Mouse (Mus musculus): ENCODE results near the gene Arhgap27.

Arhgap27 gene

DNA sequence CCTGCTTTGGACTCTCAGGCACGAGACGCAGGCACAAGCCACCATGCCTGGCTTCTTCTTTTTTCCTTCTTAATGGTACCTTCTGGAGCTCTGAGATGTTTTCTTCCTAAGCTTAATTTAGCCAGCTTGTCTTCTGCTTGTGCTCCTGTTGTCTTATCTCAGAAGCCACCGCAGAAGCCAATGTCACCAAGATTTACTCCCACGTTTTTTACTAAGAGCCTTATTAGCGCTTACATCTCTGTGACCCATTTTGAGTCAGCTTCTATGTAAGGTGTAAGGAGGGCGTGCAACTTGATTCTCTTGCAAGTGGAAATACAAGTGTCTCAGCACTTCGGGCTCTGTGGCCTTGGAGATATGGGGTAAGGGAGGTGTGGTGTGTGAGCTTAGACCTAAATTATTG is 18.0 kb upstream of the Arhgap27 start:
- DNase-seq (ENCODE audit: low read depth, low spot score) = no peak

DNA sequence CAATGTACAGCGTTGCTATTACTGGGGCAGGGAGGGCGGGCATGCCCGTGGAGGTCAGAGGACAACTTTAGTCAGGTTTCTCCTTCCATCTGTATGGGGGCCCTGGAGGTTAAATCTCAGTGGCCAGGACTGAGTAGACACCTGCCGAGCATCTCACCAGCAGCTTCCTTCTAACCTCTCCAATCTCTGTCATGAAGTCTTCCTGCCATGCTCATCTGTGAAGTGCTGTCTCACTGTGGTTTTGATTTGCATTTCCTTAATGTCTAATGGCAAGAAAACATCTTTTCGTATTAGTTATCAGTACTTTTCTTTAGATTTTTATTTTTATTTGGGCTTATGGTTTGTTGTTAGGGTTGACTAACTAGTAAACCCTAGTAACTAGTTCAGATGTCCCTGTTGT is 17.0 kb upstream of the Arhgap27 start:
- DNase-seq (ENCODE audit: low read depth, low spot score) = no peak

DNA sequence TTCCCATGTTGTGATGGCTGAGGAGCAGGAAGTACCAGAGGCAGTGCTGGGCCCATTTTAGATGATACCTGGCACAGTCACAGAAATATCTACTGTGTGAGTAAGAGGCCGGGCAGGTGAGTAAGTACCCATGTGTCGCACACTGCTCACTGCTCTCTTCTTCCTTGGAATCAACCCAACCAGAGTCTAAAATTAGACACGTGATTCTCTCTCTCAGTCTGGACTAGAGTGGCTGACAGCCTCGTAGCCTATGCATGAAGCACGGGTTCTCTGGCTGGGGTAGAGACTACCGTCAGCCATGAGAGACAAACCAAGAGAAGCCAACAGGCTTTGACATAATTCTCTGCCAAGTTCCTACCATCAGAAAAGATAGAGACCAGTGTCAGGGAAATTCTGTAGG is 14.8 kb upstream of the Arhgap27 start:
- no peak for DNase-seq (ENCODE audit: low read depth, low spot score)

DNA sequence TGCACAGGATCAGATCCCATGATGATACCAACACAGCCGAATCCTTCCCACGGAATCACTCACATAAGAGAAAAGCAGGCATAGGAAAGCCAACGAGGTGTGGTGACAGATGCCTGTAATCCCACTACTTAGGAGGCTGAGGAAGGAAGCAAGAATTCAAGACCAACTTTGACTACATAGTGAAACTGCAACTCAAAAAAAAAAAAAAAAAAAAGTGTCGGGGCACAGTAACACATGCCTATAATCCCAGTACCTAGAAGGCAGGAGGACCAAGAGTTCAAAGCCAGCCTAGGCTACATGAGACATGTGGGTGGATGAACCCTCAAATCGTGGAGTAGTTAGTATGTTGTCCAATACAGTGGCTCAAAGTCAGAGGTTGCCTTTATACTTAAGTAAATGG is 12.3 kb upstream of the Arhgap27 start:
- DNase-seq (ENCODE audit: low read depth, low spot score) = no peak

DNA sequence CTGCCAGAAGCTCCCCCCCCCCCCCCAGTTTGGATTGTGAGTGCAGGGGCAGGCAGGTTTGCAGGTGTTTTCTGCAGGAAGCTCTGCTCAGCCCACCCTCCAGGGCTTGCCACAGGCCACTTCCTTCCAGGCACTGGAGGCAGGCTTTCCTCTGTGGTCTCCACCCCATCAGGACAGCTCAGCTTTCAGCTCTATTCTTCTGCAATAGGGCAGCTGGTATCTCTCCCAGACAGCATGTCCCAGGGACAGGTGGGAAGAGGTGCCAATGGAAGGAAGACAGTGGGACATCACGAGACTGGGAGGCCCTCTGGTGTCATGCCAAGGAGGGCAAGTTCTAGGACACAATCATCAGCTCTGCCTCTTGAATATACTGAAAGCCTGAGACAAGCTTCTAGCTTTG is 11.8 kb upstream of the Arhgap27 start:
- DNase-seq (ENCODE audit: low read depth, low spot score) = no peak

DNA sequence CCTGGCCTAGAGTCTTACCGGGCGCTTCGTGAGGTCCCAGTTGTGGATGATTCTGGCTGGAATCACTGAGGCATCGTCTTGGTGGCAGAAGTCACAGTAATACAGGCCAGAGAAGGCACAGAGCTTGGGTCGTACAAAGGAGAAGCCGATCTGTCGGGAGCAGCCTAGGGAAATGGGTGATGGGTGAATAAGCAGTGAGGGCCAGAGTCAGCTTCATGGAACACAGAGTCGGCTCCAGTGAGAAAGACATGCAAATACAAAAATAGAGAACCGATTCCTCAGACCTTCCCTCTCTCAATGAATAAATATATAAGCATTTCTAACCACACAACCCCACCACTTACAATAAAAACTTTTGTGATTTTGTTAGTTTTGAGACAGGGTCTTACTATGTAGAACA is 10.4 kb upstream of the Arhgap27 start:
- no peak for DNase-seq (ENCODE audit: low read depth, low spot score)

DNA sequence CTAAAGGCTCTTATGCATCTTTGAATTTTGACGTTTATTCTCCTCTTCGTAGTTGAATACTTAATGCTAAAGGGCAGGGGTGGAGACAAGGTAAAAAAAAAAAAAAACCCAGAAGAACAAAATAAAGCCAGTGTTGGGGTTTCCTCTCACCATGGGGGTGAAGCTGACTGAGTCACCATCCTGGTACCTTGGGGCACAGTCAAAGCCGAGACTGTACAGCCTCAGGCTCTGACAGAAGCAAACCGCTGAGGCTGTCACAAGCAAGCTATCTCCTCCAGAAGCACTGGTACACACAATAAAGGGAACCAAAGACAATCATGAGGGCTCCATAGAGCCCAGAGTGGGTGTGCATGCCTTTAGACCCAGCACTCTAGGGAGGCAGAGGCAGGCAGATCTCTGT is 9.1 kb upstream of the Arhgap27 start:
- DNase-seq (ENCODE audit: low read depth, low spot score) = no peak

DNA sequence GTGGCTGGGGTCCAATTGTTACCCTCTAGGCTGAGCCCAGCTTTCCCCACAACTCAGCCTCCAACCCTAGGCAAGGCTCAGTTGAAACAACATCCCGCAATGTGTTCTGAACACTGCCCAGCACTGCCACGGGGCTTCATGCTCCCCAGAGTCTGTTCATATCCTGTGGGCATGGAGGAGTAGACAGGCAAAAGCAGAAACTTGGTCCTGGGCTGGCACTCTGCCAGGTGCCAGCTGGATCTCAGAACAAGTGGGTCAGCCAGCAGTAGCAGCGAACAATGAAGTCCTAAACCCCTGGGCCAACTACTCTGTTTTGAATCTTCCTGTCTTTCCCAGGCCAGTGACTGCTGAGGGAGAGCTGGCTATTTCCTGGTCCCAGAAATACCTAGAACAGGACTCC is 8.6 kb upstream of the Arhgap27 start:
- no peak for DNase-seq (ENCODE audit: low read depth, low spot score)

DNA sequence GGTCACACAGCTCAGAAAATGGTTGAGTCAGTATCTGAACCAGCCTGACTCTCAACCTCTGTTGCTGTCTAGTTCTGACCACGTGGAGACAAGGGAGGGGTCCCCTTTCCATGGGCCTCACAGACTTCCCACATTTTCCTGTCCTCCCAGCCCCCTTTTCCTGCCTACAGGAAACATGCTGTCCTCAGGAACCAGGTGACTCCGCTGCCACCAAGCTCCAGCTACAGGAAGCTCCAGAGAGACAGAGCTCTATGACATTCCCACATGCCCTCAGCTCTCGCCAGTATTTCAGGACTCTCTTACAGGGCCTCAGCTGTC is 7.7 kb upstream of the Arhgap27 start:
- DNase-seq (ENCODE audit: low read depth, low spot score) = no peak

DNA sequence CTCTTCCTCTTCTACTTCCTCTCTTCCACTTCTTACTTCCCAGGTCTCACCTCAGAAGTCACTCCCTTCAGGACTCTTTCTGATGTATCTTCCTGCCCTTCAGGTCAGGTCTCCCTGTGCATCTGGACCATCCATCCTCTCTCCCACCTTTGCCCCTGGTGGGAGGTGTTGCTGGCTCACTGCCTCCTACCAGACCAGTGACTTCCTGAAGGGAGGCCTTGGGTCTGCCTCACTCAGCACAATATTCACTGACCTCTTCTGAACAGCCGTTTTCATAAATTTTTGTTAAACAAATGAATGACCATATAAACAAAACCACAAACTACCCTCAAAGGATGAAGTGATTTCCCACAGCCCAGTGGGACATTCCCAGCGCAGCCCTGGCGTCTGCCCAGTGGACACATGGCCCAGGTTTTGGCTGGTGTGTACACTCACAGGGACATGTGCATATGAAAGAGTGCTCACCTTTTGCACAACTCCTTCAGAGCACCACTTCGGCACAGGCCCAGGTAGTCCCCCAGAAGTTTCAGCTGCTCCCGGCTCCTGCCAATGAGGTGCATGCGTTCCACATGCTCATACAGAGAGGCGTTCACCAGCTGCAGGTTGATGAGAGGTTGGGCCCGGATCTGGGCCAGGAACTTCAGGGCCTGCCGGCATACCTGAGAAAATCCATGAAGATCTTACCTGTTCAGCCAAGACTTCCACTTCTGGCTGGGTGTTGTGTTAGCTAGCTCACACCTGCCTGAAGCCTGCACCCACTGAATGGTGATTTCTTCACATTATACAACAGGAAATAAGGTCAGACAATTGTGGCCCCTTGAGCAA is 7.1 kb upstream of the Arhgap27 start:
- DNase-seq (ENCODE audit: low read depth, low spot score) = no peak

DNA sequence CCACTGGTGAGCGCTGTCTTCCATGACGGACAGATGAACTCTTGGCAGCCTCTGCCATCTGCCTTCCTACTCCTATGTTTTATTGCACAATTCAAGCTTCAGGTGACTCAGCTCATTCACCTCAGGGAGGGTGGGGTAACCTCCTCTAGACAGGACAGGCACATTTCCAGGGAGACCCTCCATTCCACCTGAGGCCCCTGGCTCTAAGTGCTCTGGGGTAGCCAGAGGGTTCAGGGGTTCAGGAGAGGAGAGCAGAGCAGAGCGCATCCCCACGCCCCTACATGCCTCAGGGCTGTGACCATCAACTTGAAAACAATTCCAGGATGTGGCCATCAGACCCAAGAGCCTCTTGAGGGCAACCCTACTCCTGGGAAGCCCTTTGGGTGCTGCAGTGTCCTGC is 2.0 kb upstream of the Arhgap27 start:
- no peak for DNase-seq (ENCODE audit: low read depth, low spot score)

DNA sequence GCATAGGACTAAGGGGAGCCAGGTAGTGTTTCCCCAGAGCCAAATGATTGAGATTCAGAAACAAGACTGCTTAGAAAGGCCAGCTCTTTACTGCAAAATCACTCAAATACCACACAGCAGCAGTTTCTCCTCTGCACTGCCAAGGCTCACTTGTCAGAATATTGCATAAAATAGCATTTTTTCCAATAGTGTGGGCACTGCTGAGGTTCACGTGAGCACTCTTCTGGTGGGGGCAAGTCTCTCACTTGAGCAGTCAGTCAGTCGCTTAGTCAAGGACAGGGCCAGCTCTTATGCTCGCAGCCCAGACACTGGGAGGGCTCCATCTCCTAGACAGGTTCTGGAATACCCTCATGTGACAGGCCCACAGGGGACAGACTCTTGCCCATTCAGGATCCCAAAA is 1.5 kb upstream of the Arhgap27 start:
- no peak for DNase-seq (ENCODE audit: low read depth, low spot score)

DNA sequence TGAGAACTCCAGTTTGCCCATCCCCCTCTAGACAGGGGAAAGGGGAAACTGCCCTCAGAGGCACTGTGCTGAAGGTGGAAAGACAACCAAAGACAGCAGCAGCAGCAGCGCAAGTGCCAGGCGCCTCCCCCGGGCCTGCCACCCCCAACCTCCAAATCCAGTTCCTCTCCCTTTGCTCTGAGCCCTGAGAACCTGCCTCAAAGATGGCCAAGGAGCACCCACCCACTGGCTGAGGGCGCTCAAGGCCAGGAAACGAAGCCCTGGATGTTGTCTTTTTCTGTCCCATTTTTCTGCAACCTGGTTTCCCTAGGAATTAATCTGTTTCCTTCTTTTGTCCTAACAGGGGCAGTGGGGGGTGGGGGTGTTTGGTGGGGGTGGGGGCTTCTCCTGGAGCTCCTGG is 843 bp upstream of the Arhgap27 start:
- DNase-seq (ENCODE audit: low read depth, low spot score) = no peak

DNA sequence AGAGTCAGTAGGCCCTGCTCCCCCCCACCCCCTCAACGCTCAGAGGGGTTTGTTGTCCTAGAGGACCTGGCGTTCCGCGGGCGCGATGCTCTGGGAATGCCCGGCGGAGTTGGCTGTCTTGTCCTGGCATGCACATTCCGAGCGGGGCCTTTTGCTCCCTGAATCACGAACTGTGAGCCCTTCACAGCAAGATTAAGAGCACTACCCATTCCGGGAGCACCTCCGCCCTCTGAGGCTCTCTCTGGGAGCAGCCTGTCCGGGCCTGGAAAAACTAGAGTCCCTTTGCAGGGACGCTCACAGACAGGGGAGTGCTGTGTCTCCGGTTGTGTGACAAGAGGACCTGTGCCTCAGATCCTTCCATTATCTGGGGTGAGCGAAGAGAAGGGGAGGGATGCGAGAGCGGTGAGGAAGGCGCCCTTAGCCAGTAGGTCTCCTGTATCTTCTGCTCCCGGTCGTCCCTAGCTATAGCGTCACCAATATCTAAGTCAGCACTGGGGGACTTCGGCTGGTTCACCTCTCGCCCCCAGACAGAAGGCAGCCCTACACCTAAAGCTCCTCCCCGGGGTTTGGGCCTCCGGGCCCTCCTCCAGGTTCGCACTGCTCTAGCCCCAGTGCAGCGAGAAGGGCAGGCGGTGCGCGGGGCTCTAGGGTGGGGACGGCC is 841 bp downstream of the Arhgap27 start:
- peak; percentile 54 for DNase-seq (ENCODE audit: low read depth, low spot score)

DNA sequence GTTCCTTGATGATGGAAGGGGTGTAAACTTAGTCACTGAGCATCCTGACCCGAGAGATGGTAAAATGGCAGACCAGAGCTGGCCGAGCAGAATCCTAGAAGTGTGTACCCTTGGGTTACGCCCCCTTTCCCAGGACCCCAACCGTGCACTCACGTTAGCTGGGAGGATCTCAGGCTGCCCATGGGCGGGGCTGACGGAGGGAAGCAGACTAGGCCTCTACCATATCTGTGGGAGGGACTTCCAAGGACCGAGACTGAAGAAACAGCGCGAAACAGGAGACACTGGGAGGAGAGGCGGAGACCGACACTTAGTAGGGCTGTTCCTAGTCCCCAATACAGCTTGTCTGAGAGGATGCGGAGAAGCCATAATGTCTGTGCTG is 1.4 kb downstream of the Arhgap27 start:
- peak; percentile 88 for DNase-seq (ENCODE audit: low read depth, low spot score)

DNA sequence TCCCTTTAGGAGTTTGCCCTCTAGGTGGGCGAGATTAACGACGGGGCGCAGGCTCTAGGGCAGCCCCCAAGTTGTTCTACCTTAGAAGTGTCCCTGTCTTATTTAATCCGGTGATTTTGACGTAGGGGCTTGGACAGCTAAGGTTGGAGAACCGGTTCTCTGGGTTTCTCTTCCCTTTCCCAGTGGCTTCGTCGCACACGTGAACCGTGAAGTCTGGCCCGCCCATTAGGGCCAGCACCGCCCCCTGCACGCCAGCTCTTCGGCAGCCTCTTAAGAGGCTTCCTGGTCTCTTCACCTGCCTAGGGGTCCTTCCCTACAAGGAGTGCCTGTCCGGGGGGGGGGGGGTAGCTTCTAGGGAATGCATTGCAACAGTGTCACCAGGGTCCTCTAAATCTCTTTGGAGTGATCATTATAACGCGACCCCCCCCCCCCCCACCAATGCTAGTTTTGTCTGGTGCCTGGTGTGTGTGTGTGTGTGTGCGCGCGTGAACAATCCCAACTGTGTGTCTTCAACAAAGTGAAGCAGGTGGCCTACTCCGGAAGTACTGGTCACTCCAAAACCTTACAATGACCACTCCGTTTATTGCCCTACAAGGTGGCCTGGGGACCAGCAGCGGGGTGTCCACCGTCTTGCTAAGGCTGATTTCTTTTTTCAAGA is 2.0 kb downstream of the Arhgap27 start:
- peak; percentile 86 for DNase-seq (ENCODE audit: low read depth, low spot score)

DNA sequence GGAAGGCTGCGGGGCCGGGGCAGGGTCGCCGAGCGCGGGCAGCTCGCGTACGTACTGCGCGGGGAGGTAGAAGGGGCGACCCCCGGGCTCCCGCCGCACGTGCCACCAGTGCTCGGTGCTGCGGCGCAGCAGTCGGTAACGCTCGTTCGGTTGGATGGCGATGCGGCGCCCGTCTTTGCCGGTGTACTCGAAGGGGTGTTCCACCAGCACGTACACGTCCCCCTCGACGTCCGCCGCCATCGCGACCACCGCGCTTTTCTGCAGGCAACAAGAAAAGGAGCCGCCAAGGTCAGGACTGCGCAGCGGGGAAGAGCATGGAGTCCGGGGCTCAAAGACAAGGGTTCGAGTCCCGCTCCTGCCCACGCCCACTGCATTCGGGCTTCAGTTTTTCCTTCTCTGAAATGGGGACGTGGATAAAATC is 2.8 kb downstream of the Arhgap27 start:
- DNase-seq (ENCODE audit: low read depth, low spot score) = peak; percentile 59

DNA sequence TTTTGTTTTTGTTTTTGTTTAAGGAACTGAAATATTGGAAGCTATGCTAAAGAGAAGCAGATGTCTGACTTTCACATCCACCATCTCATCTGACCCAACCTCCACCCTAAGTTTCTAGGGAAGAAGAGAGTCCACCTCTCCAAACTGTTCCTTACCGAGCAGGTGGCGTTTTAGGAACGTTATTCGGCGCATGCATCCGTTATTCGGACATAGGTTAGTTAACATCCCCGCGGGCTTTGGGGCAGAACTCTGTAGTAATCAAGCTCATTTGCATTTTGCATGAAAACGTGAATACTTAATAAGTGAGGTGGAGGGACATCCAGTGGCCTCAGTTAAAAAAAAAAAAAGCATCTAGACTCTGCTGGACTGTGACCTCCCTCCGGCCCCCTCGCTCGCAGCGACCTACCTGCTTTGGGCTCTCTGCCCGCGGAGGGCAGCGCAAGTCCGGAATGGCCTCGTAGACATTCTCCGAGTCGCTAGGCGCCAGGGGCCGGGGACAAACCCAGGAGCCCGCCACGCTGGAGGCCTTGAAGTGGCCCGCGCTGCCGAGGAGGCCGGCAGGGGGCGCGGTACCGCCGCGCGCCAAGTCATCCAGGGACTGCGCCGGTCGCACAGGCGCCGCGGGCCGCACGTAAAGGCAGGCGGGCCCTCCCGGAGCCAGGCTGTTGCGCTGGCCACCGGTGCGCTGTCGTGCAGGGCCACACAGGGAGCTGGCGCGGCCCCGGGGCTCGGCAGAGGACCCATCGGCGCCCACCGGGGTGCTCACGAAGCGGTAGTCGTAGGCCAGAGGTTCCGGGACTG is 3.5 kb downstream of the Arhgap27 start:
- DNase-seq (ENCODE audit: low read depth, low spot score) = peak; percentile 93

DNA sequence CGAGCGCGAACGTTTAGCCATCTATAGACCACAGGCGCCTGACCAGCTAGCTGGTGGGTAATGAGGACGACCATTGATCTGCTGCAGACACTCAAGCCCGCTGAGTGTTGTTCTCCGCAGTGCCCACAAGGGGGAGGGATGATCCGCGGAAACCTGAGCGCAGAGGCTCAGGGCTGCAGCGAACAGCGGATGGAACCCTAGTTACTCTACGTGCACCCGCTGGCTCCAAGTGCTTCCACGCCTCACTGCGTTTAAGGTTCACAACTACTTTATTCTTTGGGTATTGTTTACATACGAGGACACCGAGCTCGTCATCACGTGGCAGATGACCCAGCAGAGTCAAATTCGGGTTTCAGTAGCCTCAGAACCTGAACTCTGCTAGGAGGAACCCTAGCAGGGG is 4.4 kb downstream of the Arhgap27 start:
- peak; percentile 93 for DNase-seq (ENCODE audit: low read depth, low spot score)

DNA sequence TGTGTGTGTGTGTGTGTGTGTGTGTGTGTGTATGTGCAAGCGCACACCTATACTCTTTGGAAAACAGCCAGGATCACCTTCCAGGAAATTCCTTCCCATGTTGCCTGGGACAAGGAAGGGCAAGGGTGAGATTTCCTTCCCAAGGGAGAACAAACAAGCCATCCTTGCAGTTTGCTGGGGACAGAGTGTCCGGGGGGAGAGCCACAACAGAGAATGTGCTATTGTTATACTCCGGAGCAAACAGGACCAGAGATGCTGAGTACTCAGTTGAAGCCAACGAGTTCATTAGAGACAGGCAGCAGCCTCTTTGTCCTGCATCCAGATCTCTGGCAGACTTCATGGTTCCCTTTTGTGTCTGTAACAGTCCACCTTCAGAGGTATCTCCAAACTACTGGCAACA is 5.2 kb downstream of the Arhgap27 start:
- no peak for DNase-seq (ENCODE audit: low read depth, low spot score)

DNA sequence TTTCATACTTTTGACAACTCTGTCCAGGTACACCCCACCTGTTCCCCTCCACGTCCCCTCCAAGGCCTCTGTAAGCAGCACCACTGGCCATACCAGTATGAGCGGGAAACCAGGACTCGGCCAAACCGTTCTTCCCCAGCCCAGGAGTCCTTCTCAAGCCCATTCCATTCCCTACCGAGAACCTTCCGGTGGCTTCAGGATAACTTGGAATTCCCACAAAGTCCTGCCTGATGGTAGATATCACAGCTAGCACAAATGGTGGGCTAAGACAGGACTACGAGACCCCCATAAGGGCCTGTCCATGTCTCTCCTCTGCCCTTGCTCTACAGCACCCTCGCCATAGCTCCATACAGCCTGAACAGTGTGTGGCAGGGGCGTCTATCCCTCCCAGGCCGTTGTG is 5.8 kb downstream of the Arhgap27 start:
- DNase-seq (ENCODE audit: low read depth, low spot score) = no peak

DNA sequence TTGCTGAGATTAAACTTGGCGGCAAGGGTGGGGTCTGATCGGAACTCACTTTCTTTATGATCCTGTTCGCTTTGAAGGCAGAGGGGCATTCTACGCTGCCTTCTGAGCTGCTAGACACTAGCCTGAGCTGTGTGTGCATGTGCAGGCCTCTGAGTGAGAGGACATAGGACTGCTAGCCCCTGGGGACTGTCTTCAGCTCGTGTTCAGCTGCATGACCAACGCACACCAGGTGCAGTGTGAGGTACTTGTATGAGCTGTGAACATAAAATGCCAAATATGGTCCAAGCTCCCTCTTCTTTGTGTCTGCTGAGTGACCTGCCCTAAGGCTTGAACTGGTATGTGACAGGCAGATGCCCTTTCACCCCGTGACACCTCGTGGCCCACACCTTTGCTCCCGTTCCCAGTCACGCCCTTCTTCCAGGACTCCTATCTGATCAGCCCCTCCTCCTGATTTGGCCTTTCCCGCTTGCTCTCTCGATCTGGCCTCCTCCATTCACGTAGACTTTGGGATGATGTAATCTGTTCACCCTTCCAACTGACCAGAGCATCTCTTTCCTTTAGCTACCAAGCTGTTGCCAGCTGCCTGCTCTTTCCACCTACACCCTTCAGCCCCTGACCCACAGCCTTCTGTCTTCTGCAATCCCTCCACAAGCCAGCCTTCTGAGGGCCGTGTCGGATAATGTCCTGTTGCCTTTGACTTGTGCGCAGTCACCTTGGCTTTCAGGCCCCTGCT is 6.4 kb downstream of the Arhgap27 start:
- DNase-seq (ENCODE audit: low read depth, low spot score) = no peak

Measured in ZHBTc4 (cell line).